Mouse (Mus musculus) lung, postnatal 0 days (tissue): Measurements from ENCODE around the gene Ugt1a9.

Experiments
- CTCF ChIP-seq: IDR thresholded peaks from 2 replicates; pipeline ENCODE4 v1.5.1; 2016; ENCODE audit warnings: antibody characterized with exemption, mild to moderate bottlenecking
- EP300 ChIP-seq: IDR thresholded peaks from 2 replicates; pipeline ENCODE4 v1.6.1; 2016; ENCODE audit warnings: antibody characterized with exemption, mild to moderate bottlenecking, control low read depth

DNA sequence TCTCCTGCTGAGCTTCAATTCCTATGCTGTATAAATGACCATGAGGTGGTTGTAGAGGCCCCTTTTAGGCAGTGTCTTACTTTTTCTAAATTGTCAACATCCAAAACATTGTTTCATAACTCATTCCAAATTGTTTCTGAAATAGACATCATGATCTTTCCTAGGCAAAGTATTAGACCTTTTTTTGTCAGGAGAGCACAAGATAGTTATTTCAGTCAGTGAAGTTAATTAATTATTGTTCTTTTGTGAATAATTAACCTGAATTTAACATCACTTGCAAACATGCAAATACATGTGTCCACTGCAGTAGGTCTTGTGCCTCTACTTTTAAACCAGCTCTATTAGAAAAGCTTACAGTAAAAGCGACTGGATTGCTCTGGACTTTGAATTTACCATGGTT lies 15.5 kb upstream of the Ugt1a9 start, which contains the start of gene Ugt1a10:
- TF ChIP-seq CTCF, result no peak
- TF ChIP-seq EP300, result no peak
